Mouse (Mus musculus): ENCODE measurements at regions not wholly inside any gene's neighbourhood (a gene's known extent, or its start where the extent isn't known, plus 50 kb on each side); places are given as distances from the start of the nearest gene placed in this dataset.

DNA sequence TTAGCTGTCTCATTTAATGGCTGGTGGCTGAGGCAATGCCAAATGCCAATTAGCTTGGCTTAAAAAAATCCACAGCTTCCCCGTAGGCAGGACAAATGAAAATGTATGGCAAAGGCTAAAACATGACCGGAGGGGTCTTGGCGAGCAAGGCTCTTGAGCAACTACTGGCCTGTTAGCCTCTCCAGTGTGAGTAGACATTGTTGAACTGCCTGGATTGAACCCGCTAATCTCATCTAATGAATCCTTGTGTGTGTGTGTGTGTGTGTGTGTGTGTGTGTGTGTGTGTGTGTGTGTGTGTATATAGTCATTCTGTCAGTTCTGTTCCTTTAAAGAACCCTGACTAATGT is 57.7 kb upstream of the Kl start:
- TF ChIP-seq CTCF (IDR thresholded peaks at IDR 0.05 in 2 of 3, conservative IDR thresholded peaks at IDR 0.05 in 1 of 3; ENCODE audit: control insufficient read depth in 1 of 3, insufficient read depth in 1 of 3, low read depth in 2 of 3, low read length in 3 of 3, poor library complexity in 1 of 3, severe bottlenecking in 1 of 3) (no peak), SMC3 (IDR thresholded peaks at IDR 0.05; ENCODE audit: low read depth, low read length) (no peak), POLR2A (IDR thresholded peaks at IDR 0.05; ENCODE audit: control insufficient read depth in 1 of 2, insufficient read depth in 1 of 2, low read depth in 1 of 2, low read length in 2 of 2, poor library complexity in 1 of 2) (no peak), USF2 (IDR thresholded peaks at IDR 0.05; ENCODE audit: borderline replicate concordance in 1 of 2, insufficient read depth in 1 of 2, low read depth in 1 of 2, low read length in 2 of 2) (no peak), MAX (IDR thresholded peaks at IDR 0.05; ENCODE audit: low read length) (no peak), POLR2AphosphoS5 (IDR thresholded peaks at IDR 0.05; ENCODE audit: borderline replicate concordance, low read depth, low read length) (no peak), POLR2AphosphoS2 (IDR thresholded peaks at IDR 0.05; ENCODE audit: low read length) (no peak), ZKSCAN1 (IDR thresholded peaks at IDR 0.05; ENCODE audit: low read depth, low read length) (no peak)

Data from MEL (cell line).